Mouse (Mus musculus): ENCODE results near the gene Prdm16.

GRCm38 (mm10) chr4:154394123-154394722 is 242.4 kb downstream of the Prdm16 start:
- TF ChIP-seq POLR2A (IDR thresholded peaks at IDR 0.05; ENCODE audit: low read depth, low read length) (no peak), CTCF (IDR thresholded peaks at IDR 0.05; ENCODE audit: extremely low read depth, insufficient read depth, insufficient read length, insufficient replicate concordance) (no peak)
